Comparison of ENCODE assay signal across 8 mouse cellular contexts in the genomic region with DNA sequence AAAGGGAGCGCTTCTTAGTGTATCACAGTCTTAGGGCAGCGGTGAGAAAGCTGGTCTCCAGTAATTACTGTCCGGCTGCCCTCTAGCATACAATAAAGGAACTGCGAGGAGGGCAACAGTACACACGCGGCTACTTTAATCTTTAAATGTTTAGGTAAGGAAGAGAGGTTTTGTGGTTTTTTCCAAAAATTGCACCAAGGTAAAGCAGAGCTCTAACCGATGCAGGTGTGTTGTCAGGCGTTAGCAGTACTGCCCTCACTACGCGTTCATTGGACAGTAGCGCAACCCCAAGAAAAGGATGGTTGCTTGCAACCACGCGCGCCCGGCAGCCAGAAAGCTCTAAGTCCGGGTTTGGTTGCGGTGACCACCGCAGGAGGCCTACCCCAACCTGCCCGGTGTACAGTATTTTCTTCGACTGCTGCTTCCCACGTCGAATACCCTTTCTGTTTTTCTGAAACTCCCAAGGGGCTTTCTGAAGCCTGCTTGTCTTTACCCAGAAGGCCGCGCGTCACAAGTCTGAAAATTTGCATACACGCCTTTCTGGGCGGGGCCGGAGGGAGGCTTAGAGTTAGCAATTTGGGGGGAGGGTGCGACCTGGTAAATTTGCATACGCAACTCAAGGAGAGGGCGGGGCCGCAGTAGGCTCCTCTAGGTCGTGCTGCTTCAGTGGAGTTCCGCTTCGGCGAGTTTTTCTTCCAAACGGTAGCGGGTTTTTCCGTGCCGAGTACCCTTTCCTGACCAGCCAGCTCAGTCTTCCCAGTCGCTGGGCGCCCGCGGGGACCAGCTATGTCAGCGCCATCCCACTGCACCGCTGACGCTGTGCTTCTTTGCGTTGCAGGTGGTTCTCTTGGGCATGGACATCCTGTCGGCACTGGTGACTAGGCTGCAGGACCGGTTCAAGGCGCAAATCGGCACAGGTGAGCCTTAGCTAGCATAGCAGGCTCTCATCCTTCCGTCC.
DNase-seq lines count a peak whose midpoint lies in the region; ATAC-seq and TF ChIP-seq lines count a peak whose summit lies in the region.

No protein-coding gene starts in this region.

- DNase-seq in 3134 (ENCODE audit: extremely low read depth, insufficient read length, low spot score), result peak; percentile 75
- peak; percentile 67 to 80 for DNase-seq in adrenal gland, postnatal 4 days (ENCODE audit: low spot score in 2 of 2)
- DNase-seq in embryonic facial prominence, embryonic 14.5 days (ENCODE audit: low spot score), result peak; percentile 98
- peak; percentile 91 to 93 for DNase-seq in heart, adult 2 months
- peak; percentile 95 to 97 for DNase-seq in kidney, adult 8-10 months
- peak; percentile 92 to 95 for DNase-seq in spleen, postnatal 10 days (ENCODE audit: low spot score in 2 of 2)

- peaks cover 23% of the 10 kb centered on the region for H3K4me1 ChIP-seq in embryonic facial prominence, embryonic 14.5 days (ENCODE audit: control insufficient read depth, insufficient read depth, low read length)
- H3K4me1 ChIP-seq in heart, adult 2 months (ENCODE audit: control insufficient read depth, insufficient read depth, low read length), result peaks cover 17% of the 10 kb centered on the region
- peaks cover 29% of the 10 kb centered on the region for H3K4me1 ChIP-seq in limb, embryonic 13.5 days
- H3K4me1 ChIP-seq in midbrain, embryonic 16.5 days (ENCODE audit: control insufficient read depth, insufficient read depth, low read length), result peaks cover 40% of the 10 kb centered on the region

- H3K36me3 ChIP-seq in embryonic facial prominence, embryonic 14.5 days (ENCODE audit: control insufficient read depth, insufficient read depth, low read length), result peaks cover 20% of the 10 kb centered on the region
- no peaks in the 10 kb centered on the region; the same call in 1 of the 2 replicates for H3K36me3 ChIP-seq in heart, adult 2 months (ENCODE audit: control insufficient read depth, insufficient read depth, low read length)
- peaks cover 30% of the 10 kb centered on the region for H3K36me3 ChIP-seq in limb, embryonic 13.5 days
- peaks cover 9% of the 10 kb centered on the region; the same call in 1 of the 2 replicates for H3K36me3 ChIP-seq in midbrain, embryonic 16.5 days (ENCODE audit: control insufficient read depth, insufficient read depth, low read length)

- peak overlapping the region; percentile 97 for H3K27ac ChIP-seq in embryonic facial prominence, embryonic 14.5 days (replicated peaks; ENCODE audit: low read depth, low read length)
- H3K27ac ChIP-seq in heart, adult 2 months, result peak overlapping the region; percentile 97
- H3K27ac ChIP-seq in limb, embryonic 13.5 days, result peak overlapping the region; percentile 94
- peak overlapping the region; percentile 93 for H3K27ac ChIP-seq in midbrain, embryonic 16.5 days (ENCODE audit: low read length)

- TF ChIP-seq POLR2A in heart, adult 2 months (IDR thresholded peaks at IDR 0.05; ENCODE audit: insufficient read depth, low read depth, low read length), result peak; percentile 98

- H3K9me3 ChIP-seq in embryonic facial prominence, embryonic 14.5 days (ENCODE audit: control insufficient read depth, low read length), result no peaks in the 10 kb centered on the region
- H3K9me3 ChIP-seq in limb, embryonic 13.5 days, result no peaks in the 10 kb centered on the region
- H3K9me3 ChIP-seq in midbrain, embryonic 16.5 days (replicated peaks; ENCODE audit: control insufficient read depth, low read length, poor library complexity, severe bottlenecking), result no peaks in the 10 kb centered on the region

- intact Hi-C loops in heart, adult 2 months (cut with DNase I), result loop anchor here (1.0 to 5.0 kb wide), 3 partner anchors 70 to 137 kb away; partner anchors contain the start of genes Clasp1 and Nifk

- H3K9ac ChIP-seq in embryonic facial prominence, embryonic 14.5 days (ENCODE audit: low read depth, low read length), result peak overlapping the region; percentile 80
- peak overlapping the region; percentile 72 for H3K9ac ChIP-seq in heart, adult 2 months (ENCODE audit: low read depth, low read length)
- H3K9ac ChIP-seq in limb, embryonic 13.5 days, result peak overlapping the region; percentile 69
- peak overlapping the region; percentile 79 for H3K9ac ChIP-seq in midbrain, embryonic 16.5 days (ENCODE audit: low read depth, low read length)

- no peaks in the 10 kb centered on the region for H3K27me3 ChIP-seq in embryonic facial prominence, embryonic 14.5 days (replicated peaks; ENCODE audit: control insufficient read depth, insufficient read depth, low read length)
- H3K27me3 ChIP-seq in heart, adult 2 months (ENCODE audit: control insufficient read depth, insufficient read depth, low read length), result no peaks in the 10 kb centered on the region
- H3K27me3 ChIP-seq in limb, embryonic 13.5 days, result no peaks in the 10 kb centered on the region
- H3K27me3 ChIP-seq in midbrain, embryonic 16.5 days (ENCODE audit: control insufficient read depth, insufficient read depth, low read depth, low read length), result no peaks in the 10 kb centered on the region

- peak; percentile 85 for TF ChIP-seq EP300 in heart, adult 2 months (IDR thresholded peaks at IDR 0.05; ENCODE audit: insufficient read depth, low read depth, low read length)

- WGBS in embryonic facial prominence, embryonic 14.5 days, result 2% methylated on average over 53 of the region's 53 CpGs
- WGBS in heart, adult 2 months, result 3% methylated on average over 53 of the region's 53 CpGs
- 2% methylated on average over 53 of the region's 53 CpGs for WGBS in limb, embryonic 13.5 days
- 2% methylated on average over 53 of the region's 53 CpGs for WGBS in midbrain, embryonic 16.5 days

- 0 out of 2 replicates have a peak, but pooled peaks cover 1% of the 10 kb centered on the region for H3K79me2 ChIP-seq in heart, adult 2 months (replicated peaks; ENCODE audit: control insufficient read depth, insufficient read depth, low read length)

- peak; percentile 92 for TF ChIP-seq CTCF in heart, adult 2 months (IDR thresholded peaks at IDR 0.05)

- peak overlapping the region; percentile 48 for H3K4me3 ChIP-seq in embryonic facial prominence, embryonic 14.5 days (ENCODE audit: low read depth, low read length)
- peak overlapping the region; percentile 58 for H3K4me3 ChIP-seq in heart, adult 2 months
- H3K4me3 ChIP-seq in limb, embryonic 13.5 days, result peak overlapping the region; percentile 54
- peak overlapping the region; percentile 50 for H3K4me3 ChIP-seq in midbrain, embryonic 16.5 days (ENCODE audit: low read depth, low read length)

- peak; percentile 92 for ATAC-seq in embryonic facial prominence, embryonic 14.5 days (ENCODE audit: low read depth)
- peak; percentile 92 for ATAC-seq in limb, embryonic 13.5 days (ENCODE audit: low FRiP score, low read depth)
- peak; percentile 89 for ATAC-seq in midbrain, embryonic 16.5 days

- H3K4me2 ChIP-seq in embryonic facial prominence, embryonic 14.5 days (ENCODE audit: low read depth, low read length), result peak overlapping the region; percentile 74
- H3K4me2 ChIP-seq in limb, embryonic 13.5 days (replicated peaks), result peak overlapping the region; percentile 75
- peak overlapping the region; percentile 90 for H3K4me2 ChIP-seq in midbrain, embryonic 16.5 days (ENCODE audit: low read length)

Comparison
In these comparisons a context has a peak if more than half of its experiments do, and no peak if none do; other contexts are left out.
1. Peak in every context shown above with its lines: DNase-seq, ATAC-seq, H3K4me3 ChIP-seq and H3K27ac ChIP-seq.